Mouse (Mus musculus) lung, adult 2 months (tissue): ENCODE results near the gene Pcbp1.
A peak's percentile ranks its signal among the peaks of the same experiment; 100 is the strongest.

ENCODE experiments used
- CTCF ChIP-seq: fragments of 200-500 bp; IDR thresholded peaks from 2 replicates; pipeline ENCODE4 v1.5.1; 2011; ENCODE audit warnings: mild to moderate bottlenecking, low read length, control low read depth; ENCODE audit not compliant: insufficient read depth
- POLR2A ChIP-seq: fragments of 200-500 bp; IDR thresholded peaks from 2 replicates; pipeline ENCODE4 v1.6.1; 2011; ENCODE audit warnings: low read depth, mild to moderate bottlenecking, control low read depth, low read length, borderline replicate concordance; ENCODE audit errors: extremely low read depth

DNA sequence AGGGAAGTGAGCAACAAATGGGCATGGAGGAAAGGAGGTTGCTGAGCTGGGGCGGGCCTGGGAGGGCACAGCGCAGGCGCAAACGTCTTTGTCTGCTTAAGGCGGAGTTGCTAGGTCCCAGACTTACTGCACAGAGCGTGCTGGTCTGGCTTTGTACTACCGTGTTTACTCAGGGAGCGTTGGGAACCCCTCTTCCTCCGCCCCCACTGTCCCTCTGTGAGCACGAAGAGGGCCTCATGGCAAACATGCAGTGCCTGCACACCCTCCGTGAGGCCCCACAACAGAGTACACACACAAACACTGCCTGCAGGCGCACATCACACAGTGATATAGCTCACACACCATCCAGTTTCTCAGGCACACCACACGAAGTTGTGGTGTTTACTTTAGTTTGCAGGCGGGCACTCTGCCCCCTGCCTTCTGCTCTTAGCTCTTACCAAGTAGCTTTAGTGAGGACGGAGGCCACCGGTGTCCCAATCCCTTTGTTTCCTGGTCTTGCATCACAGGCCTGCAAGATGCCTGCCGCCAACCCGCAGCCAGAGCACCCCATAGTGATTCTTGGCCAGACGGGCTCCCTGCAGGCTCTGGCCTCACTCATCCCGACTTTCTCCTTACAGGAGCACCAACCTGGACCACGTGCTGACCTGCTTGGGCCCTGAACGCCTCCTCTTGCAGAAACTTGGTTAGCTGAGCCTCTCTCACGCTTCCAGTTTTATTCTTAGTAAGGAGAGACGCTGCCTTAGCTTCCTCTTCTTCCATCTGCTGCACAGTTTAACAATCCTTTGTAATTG is 38.6 kb downstream of the Pcbp1 start:
- TF ChIP-seq CTCF: no peak
- peak; percentile 98; the same call in 1 of the 2 replicates for TF ChIP-seq POLR2A
